Mouse (Mus musculus): ENCODE measurements around the gene Gprin2.

DNA sequence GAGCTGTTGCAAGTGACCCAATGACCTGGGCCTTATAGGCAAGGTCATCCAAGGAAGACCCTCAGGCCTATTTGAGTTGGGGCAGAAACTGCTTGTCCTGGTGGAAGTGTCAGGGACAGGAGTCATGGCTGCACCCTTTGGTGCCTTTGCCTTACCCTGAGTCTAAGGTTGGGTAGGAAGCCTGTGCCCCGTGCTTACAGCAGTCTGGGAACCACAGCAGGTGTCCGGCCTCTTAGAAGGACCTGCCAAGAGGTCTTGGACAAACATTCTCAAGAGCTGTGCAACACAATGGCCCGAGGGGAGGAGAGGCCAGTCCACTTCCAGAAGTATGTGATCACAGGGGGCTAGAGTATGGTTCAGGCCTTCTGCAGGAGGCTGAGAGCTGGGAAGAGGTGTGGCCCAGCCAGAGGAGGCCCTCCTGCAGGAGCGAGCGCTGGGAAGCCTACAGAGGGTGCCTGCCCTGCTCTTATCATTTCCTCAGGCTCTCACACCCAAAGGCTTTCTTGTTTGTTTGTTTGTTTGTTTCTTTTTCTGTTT, 22.0 kb upstream of the Gprin2 start:
- TF ChIP-seq CTCF (IDR thresholded peaks at IDR 0.05; ENCODE audit: low read depth) (no peak), EP300 (optimal IDR thresholded peaks at IDR 0.05) (no peak)
